Mouse (Mus musculus) kidney, adult 2 months (tissue): ENCODE results near the gene Spef1. TPM values are rescaled to one million over a fixed set of nuclear protein-coding genes. Genes with fewer than 3 reads are reported as not detected.

Experiments
- DNase-seq: peaks from one replicate; pipeline ENCODE4 v3.0.0; 2021
- H3K27ac ChIP-seq: fragments of 200-500 bp; 2 replicates; pipeline ENCODE4 v1.5.1; 2012; ENCODE audit warnings: low read depth, low read length, control low read depth, inconsistent platforms; ENCODE audit not compliant: insufficient read depth
- H3K27me3 ChIP-seq: fragments of 200-500 bp; replicated peaks from 2 replicates; pipeline ENCODE4 v1.6.1; 2012; ENCODE audit warnings: mild to moderate bottlenecking, moderate library complexity, low read length, inconsistent platforms; ENCODE audit not compliant: control insufficient read depth, insufficient read depth
- H3K36me3 ChIP-seq: fragments of 200-500 bp; 2 replicates; pipeline ENCODE4 v1.6.1; 2012; ENCODE audit warnings: mild to moderate bottlenecking, moderate library complexity, low read length, inconsistent platforms; ENCODE audit not compliant: control insufficient read depth, insufficient read depth
- H3K4me1 ChIP-seq: fragments of 200-500 bp; 2 replicates; pipeline ENCODE4 v1.6.1; 2011; ENCODE audit warnings: low read length; ENCODE audit not compliant: control insufficient read depth, insufficient read depth
- H3K4me3 ChIP-seq: fragments of 200-500 bp; 2 replicates; pipeline ENCODE4 v1.5.1; 2011; ENCODE audit warnings: mild to moderate bottlenecking, low read depth, low read length, control low read depth; ENCODE audit not compliant: insufficient read depth
- CTCF ChIP-seq: fragments of 200-500 bp; conservative IDR thresholded peaks from 2 replicates; pipeline ENCODE4 v1.5.1; 2011; ENCODE audit warnings: low read depth, mild to moderate bottlenecking, control low read depth, low read length, moderate library complexity, mixed read lengths; ENCODE audit not compliant: insufficient read depth, insufficient read length
- POLR2A ChIP-seq: fragments of 200-500 bp; IDR thresholded peaks from one replicate; pipeline ENCODE4 v1.6.1; 2011; ENCODE audit warnings: low read depth, low read length, control low read depth
- WGBS: fragments of 180-500 bp; shearing (Covaris S2); methylation state at CpG from one replicate; pipeline ENCODE4 v1.1.7; 2018; 5-methylcytosine and 5-hydroxymethylcytosine counted together
- polyA plus RNA-seq: library from polyadenylated mRNA; depleted of rRNA; stranded (reverse); fragments of >200 nt; gene quantifications from 2 replicates; pipeline ENCODE4 v1.2.3, GENCODE M21; 2012

The Spef1 gene
- polyA plus RNA-seq, 1 experiment: 4.6 TPM

GRCm38 (mm10) chr2:131148353-131149253 lies 38.5 kb downstream of the Spef1 start:
- DNase-seq: no peak
- TF ChIP-seq CTCF (no peak), POLR2A (no peak)
- WGBS: 67% methylated on average over 8 of the region's 8 CpGs
- no peak overlapping the region for H3K27ac ChIP-seq
- no peaks in the 10 kb centered on the region for H3K27me3 ChIP-seq
- H3K36me3 ChIP-seq: no peaks in the 10 kb centered on the region
- no peaks in the 10 kb centered on the region; the same call in 1 of the 2 replicates for H3K4me1 ChIP-seq
- H3K4me3 ChIP-seq: no peak overlapping the region

GRCm38 (mm10) chr2:131147043-131147365 lies 40.1 kb downstream of the Spef1 start:
- no peaks in the 10 kb centered on the region; the same call in 1 of the 2 replicates for H3K4me1 ChIP-seq
- no peak overlapping the region for H3K27ac ChIP-seq
- H3K36me3 ChIP-seq: no peaks in the 10 kb centered on the region
- TF ChIP-seq POLR2A (no peak), CTCF (no peak)
- H3K4me3 ChIP-seq: no peak overlapping the region
- no peaks in the 10 kb centered on the region for H3K27me3 ChIP-seq
- WGBS: 95% methylated on average over 8 of the region's 8 CpGs
- DNase-seq: no peak

- TF ChIP-seq CTCF (no peak), POLR2A (no peak)
- no peak overlapping the region for H3K4me3 ChIP-seq
- DNase-seq: no peak
- H3K36me3 ChIP-seq: no peaks in the 10 kb centered on the region
- no peaks in the 10 kb centered on the region; the same call in 1 of the 2 replicates for H3K4me1 ChIP-seq
- no peaks in the 10 kb centered on the region for H3K27me3 ChIP-seq
- H3K27ac ChIP-seq: no peak overlapping the region
- 83% methylated on average over 21 of the region's 21 CpGs for WGBS
Measured at GRCm38 (mm10) chr2:131146193-131147042, 40.7 kb downstream of the Spef1 start.

GRCm38 (mm10) chr2:131145536-131145935 lies 41.5 kb downstream of the Spef1 start:
- Histone ChIP-seq H3K4me3 (no peak overlapping the region), H3K36me3 (no peaks in the 10 kb centered on the region), H3K27me3 (no peaks in the 10 kb centered on the region), H3K4me1 (no peaks in the 10 kb centered on the region; the same call in 1 of the 2 replicates), H3K27ac (no peak overlapping the region)
- no peak for TF ChIP-seq CTCF
- no peak for TF ChIP-seq POLR2A
- DNase-seq: no peak
- WGBS: 88% methylated on average over 2 of the region's 2 CpGs

GRCm38 (mm10) chr2:131145121-131145520 lies 42.0 kb downstream of the Spef1 start:
- no peaks in the 10 kb centered on the region; the same call in 1 of the 2 replicates for H3K4me1 ChIP-seq
- H3K36me3 ChIP-seq: no peaks in the 10 kb centered on the region
- no peak for DNase-seq
- H3K27ac ChIP-seq: no peak overlapping the region
- H3K4me3 ChIP-seq: no peak overlapping the region
- TF ChIP-seq POLR2A (no peak), CTCF (no peak)
- WGBS: 77% methylated on average over 13 of the region's 13 CpGs
- no peaks in the 10 kb centered on the region for H3K27me3 ChIP-seq

- H3K27ac ChIP-seq: no peak overlapping the region
Measured at GRCm38 (mm10) chr2:131143007-131143780, 43.9 kb downstream of the Spef1 start.

More at GRCm38 (mm10) chr2:131143007-131143780, 43.9 kb downstream of the Spef1 start:
- WGBS: 81% methylated on average over 22 of the region's 22 CpGs
- no peak for TF ChIP-seq POLR2A
- TF ChIP-seq CTCF: no peak
- H3K27me3 ChIP-seq: no peaks in the 10 kb centered on the region
- H3K4me1 ChIP-seq: 0 out of 2 replicates have a peak, but pooled peaks cover 2% of the 10 kb centered on the region
- DNase-seq: no peak
- no peaks in the 10 kb centered on the region for H3K36me3 ChIP-seq
- H3K4me3 ChIP-seq: no peak overlapping the region
